Mouse (Mus musculus) cerebellum, adult 9-10 months (tissue): Measurements from ENCODE around the gene Zdhhc25.

ENCODE experiments used
- DNase-seq: peaks from one replicate; pipeline ENCODE4 v3.0.0; 2022

The Zdhhc25 gene

DNA sequence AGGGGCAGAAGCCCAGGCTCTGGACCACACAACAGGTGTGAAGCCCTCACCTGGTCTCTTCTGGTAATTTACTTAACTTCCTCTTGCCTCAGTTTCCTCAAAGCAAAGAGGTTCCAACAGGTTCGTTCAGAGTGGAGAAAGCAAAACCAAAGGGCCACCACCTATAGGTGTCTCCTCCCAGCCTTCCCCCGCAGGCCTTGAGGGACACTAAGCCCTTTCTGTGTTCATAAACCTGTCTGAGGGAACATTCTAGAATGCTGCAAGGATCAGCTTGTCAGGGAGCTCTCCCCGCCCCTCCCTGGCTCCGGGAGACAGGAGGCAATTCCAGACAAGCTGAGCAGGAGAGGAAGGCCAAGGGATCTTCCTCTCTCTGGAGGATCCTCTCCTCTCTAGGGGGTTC, at the start of gene Zdhhc25:
Zdhhc25 (plus strand) TSS at position 301 of the 400 bp plus-strand sequence.
- DNase-seq, result no peak

DNA sequence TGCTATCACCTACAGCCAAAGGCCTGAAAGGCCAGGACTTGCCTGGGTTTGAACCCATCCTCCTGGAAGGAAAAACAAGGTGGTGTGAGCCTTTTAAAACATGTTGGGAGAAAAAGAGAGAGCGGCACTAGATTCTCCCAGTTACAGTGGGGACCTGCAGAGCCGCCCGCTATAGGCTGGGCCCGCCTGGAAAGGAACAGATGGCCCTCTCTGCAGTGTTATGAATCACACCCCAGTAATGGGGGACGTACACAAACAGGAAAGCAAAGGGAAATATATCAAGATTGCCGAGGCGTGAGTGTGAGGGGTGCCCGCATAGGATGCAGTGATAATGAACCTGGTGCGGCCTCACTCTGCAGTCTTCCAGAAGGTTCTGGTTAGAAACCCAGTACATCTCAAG, 47.2 kb upstream of the Zdhhc25 start:
- peak; percentile 53 for DNase-seq

DNA sequence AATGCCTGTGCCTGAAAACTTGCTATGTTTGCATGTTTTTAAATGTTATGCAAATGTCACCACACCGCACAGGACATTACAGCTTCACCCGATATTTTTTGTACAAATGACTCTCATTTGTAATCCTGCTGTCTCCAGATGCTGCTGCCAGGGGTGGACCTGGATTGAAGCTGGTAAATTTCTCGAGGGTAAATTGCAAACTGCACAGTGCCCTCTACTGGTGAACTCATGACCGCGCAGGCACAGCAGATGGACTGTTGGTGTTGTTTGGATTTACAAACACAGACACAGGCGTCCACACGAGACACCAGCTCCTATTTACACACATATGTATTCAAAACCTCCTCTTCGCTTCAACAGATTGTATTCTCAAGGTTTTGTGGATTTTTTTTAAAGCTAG, 44.6 kb upstream of the Zdhhc25 start:
- DNase-seq, result peak; percentile 79

DNA sequence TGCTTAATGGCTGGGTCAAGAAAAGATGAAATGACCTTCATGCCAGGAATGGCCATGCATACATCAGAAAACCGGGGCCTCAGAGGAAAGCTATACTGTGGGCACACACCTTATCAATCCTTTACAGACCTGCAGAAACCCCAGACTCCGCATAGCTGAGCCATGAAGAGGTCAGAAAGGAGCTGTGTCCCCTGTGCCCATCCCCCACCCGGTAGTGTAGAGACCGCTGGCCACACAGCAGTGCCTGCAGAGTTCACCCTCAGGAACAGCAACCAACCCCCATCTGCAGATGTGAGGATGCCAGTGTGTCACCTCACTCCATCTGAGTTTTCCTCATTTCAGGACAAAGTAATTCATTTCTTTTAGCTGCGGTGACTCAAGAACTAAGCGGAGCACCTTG, 39.5 kb upstream of the Zdhhc25 start:
- no peak for DNase-seq

DNA sequence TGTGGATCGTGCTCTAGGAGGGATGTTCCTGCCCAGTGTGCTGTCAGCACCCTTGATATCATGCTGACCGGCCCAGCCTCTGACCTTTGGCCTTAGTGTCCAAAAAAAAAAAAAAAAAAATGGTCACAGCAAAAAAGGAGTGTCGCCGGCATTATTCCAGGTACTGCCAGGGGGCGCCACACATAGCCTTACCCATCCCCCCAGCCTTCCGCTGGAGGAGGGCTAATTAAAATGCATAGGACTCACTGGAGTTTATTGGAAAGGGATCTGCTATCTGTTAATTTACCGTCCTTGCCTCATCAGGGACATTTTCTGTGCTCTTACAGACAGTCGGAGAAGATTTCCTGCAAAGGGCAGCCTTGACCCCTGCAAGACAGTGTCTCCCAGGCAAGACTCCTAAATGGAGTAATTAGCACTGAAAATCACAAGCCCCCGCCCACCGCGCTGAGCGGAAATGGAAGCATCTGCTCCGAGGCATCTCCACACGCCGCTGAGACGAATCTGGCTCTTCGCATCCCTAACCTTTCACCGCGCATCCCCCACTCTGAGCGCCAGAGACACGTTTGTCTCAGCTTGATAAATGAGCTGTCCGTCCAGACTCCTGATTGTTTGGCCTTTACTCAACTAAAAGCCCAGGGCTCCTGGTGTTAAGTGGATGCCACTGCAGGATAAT, 38.9 kb upstream of the Zdhhc25 start:
- no peak for DNase-seq

DNA sequence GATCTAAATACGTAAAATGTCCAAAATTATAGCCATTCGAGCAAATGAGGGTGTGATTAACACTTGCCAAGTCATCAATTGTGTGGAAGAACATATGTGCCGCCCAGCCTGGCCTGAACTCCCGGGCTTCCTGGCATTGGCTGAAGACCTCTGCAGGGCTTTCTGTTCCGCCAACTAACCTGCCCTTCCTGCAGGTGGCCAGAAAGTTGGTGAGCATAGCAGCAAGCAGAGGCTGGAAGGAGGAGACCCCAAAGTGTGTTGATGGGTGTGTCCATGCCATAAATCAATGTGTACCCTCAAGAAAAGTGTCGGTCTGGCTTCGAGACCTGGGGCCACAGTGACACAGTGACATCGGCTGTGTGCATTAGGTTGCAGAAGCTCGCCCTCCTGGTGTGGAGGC, 34.8 kb upstream of the Zdhhc25 start:
- peak; percentile 74 for DNase-seq

DNA sequence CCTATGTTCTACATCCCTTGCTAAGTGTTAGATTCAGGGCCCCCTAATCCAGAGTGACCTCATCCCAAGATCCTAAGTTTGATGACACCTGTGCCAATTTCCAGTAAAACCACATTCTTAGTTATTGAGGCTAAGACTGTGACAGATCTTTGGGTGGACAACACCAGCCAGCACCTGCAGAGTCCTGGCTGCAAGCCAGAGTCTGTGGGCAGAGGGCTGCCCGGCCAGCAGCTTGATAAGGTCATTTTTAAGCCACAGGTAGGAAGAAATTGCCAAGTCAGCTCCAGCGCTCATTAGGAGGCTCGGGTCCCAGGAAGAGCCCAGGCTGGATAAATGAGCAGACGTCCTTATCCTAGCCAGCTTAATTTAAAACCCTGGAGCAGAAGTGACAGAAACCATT, 34.3 kb upstream of the Zdhhc25 start:
- no peak for DNase-seq

DNA sequence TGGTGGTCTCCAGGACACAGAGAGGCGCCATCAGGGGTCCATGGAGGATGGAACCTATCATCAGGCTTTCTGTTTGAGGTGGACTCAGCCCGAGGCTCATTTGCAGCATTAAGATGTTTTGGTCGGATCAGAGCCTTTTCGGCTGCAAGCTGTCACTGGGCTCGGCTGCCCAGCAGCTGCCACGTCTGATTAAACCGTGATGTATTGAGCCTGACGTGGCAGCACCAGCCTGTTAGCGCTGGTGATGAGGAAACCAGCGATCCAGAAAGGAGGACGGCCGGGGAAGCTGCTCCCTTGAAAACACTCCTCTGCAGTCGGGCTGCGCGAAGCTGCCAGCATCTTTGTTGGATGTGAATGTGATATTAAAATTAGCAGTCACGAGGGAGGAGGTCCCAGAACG, 29.4 kb upstream of the Zdhhc25 start:
- DNase-seq, result no peak

DNA sequence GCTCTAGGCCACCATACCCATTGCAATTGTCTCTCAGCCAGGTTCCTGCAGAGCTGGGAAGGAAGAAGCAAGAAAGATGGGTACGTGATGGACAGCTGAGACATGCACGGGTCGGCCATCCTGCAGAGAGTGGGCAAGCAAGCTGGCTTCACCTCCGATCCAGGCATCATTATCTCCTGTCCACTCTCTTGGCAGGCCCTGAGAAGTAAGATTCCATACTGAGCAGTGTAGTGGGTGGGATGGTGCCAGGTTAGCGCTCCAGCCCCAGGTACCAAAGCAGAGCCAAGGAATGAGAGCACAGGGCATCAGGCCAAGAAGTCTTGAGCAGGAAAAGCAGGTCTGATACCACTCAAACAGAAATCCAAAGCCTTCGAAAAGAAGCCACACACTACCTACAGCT, 20.6 kb upstream of the Zdhhc25 start:
- peak; percentile 96 for DNase-seq

DNA sequence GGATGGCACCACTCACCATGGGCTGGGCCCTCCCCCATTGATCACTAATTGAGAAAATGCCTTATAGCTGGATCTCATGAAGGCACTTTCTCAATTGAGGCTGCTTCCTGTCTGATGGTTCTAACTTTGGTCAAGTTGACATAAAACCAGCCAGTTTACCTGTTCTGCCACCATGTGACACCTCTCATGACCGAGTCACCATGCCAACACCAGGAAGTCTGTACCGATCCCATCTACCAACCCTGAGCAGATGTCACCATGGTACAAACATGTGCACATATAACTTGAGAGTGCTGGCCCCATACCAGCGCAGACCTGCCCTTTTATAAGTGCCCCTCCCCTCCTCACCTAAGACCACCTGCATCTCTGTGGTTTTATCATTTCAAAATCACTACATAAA, 2.4 kb downstream of the Zdhhc25 start:
- peak; percentile 65 for DNase-seq

DNA sequence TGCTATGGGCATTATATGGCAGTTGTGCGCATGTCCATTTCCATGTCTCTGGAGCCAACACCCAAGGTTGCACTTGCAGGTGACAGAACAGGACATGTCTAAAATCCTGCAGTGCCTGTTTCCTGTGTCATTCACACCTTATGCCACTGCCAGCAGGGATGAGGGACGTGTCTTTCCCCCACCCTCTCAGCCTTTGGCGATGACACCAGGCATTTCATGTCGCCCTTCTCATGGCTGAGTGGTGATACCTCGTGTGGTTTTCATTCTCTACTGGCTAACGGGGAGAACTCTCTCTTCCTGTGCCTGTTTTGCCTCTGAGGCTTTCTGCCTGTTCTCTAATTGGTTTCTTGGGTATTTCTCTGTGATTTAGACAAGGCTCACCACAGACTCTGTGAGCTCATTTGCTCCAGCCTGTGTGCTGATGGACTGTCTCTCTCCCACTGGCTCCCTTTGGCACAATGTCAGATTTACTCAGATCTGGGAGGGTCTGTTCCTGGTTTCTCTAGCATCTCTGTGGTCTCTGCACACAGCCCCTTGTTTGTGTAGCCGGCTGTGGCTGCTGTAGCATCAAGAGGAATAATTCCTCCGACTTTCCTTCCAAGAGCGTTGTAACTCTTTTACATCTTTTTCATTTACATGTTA, 3.1 kb downstream of the Zdhhc25 start:
- peak; percentile 89 for DNase-seq

DNA sequence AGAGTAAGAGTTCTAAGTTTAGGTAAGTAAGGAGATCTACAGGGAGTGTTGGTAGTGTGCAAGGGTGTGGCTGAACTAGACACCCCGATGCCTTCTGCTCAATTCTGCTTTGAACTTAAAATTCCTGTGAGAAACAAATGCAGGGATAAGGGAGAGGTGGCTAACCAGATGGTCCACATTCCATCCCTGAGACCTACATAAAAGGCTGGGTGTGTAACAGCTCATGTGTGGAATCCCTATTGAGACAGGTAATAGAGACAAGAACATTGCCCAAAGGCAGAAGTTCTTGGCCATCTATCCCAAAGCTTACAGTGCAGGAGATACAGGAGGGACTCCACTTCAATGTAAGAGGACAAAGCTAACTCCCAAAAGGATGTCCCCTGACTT, 3.6 kb downstream of the Zdhhc25 start:
- DNase-seq, result peak; percentile 74

DNA sequence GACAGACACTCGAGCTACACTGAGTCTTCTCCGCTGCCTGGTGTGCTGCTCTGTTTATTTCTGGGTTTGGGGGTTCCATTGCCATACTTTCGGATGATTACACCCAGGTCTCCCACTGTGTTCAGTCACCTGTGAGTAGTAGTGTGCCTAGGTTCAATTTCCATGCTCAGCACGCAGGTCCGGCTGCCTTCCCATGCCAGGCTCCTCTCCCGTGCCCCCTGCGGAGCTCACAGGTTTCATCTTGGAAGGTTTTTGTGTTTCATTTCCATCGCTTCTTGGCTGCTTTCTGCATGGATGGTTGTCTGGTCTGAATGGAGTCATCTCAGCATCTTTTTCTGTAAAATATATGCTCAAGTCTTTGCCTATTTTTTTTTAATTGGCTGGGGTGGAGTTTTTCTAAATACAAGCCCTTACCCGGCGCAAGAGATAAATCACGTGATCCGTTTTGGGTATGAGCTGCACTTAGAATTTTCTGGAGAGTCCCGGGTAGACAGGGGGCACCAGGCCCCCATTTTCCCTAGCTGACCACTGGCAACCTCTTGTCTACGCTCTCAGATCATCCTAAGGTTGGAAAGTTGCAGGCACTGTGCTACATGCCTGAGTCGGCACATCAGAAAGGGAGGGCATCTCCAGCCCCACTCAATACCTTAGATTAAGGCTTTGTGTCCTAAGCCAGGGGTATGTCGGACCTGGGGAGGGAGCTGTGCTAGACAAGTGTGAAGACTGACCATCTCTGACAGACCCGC, 4.7 kb downstream of the Zdhhc25 start:
- DNase-seq, result peak; percentile 99

DNA sequence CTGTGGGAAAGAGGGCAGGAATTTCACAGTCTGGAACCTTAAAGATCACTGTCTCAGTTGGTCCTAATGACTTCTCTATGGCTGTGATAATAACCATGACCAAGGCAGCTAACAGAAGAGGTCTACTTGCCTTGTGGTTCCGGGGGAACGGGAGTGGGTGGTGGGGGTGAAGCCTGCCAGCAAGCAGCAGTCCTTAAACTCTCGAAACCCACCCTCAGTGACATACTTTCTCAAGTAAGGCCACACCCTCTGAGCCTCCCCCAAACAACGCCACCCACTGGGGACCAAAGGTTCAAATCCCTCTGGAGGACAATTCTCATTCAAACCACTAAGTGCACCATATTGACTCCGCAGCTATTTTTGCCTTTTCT, 5.3 kb downstream of the Zdhhc25 start:
- DNase-seq, result no peak

DNA sequence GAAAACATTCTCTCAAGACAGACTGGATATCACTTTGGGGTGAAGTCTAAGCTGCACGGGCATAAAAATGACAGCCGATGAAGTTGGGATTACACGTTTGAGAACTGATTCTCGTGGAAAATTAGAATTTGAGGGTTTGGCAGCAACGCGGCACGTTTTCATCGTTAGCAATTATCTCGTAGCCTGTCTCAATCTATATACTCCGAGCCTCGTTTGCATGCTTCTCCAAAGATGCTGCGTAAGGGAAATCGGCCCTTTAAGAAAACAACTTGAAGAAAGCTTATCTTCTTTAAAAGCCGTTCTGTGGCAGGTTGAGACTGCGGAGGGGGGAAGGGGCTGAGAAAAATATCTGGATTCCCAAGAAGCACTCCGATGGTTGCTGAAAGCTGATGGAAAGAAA, 17.0 kb downstream of the Zdhhc25 start:
- DNase-seq, result peak; percentile 31

DNA sequence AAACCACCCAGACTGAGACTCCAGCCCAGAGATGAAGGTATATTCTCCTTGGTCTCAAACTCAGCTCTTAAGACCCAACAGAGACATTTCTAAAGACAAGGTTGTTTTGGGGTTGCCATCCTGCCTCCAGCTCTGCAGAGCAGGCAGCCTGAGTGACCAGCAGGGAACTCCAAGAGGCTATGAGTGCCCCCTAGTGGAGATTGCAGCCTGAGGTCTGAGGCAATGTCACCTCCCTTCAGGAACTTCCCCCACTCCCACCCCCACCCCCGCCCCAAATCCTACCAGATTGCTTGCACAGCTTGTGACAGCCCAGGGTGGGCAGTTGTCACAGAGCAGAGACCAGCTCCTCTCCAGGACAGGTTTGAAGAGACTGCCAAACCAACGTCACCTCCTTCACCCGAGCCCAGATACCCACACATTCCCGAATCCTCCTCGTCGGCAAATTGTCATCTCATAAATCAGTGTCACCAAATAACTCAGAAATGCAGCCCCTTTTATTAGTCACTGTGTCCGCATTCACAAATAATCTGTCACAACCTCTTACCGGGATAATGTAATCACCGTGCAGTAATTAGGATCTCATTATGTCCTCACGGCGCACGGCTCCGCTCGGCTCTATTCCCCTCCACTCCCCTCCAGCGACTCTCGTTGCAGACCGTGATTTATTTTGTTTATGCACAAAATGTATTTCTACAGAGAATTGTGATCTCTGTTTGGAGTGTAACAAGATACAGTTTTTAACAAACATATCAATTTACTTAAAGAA, 18.1 kb downstream of the Zdhhc25 start:
- peak; percentile 95 for DNase-seq

DNA sequence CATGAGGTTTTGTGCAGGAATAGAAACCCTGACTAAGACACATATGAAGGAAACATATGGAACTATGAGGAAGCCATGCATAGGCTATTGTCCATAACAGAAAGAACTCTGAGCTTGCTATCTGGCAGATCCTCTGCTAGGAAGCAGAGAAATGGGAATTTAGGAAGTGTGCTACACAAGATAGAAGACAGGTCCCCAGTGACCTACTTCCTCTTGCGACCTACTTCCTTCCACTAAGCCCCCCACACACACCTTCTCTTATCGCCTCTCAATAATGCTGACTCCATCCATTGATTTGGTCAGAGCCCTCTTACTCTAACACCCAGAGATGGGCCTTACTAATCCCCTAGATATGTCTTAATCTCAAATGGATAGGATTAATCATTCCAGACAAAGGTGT, 19.9 kb downstream of the Zdhhc25 start:
- DNase-seq, result no peak

DNA sequence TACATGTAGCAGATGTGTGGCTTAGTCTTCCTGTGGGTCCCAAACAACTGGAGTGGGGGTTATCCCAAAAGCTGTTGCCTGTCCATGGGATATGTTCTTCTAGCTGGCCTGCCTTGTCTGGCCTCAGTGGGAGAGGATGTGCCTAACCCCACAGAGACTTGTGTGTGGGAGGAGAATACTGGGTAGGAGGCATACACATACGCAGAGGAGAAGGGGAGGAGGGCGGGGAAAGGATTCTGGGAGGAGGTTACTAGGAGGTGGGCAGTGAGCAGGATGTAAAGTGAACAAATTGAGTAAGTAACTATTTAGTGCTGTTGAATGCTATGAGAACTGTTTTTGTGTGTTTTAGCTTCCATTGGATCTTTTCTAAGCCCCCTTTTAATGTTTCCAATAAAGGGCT, 23.8 kb downstream of the Zdhhc25 start:
- DNase-seq, result no peak

DNA sequence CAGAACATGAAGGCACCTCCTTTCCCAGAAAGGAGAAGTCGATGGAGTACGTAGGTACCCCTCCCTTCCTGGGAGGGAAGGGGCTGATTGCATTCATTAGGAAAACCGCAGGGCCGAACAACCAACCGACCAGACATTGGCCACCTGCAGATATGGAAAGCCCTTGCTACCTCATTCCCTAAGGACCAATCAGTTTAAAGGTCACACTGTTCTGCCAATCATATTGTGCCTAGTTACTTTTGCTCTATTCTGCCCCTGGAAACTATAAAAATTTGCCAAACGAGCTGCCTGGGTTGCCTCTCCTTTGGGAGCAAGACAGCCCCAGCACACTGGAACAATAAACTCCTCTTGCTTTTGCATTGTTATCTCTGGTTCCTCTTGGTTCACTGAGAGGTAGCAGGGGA, 24.8 kb downstream of the Zdhhc25 start:
- DNase-seq, result no peak

DNA sequence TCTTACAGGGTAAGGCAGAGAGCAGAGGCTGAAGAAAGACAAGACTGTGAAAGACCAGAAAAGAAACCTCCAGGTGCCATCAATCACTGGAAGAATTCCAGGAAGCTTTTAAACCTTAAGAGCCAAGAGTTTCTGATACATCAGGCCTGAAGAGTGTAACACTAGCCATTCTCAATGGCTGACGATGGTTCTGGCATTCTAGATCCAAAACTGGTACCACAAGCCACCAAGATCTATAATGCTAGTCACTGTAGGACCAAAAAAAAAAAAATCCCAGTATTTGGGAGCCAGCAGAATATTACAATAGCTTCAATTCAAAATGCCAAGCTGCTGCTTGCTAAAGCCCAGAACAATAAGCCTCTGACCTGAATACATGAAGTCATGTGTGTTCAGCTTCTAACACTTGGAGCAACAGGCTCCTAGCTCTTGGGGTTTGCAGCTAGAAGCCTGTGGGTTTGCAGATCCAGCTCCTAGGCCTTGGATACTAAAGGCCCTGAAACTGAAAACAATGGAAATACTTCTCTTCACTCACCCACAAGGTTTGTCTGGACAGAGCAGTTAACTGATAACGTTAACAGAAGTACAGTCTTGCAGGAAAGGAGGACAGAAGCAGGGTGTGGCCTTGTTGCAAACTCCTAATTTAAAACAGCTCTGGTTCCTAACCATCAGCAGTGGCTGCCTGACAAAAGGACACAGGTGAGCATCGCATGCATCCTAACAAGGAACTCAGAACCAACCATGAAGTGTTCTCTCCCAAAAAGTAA, 25.4 kb downstream of the Zdhhc25 start:
- no peak for DNase-seq

DNA sequence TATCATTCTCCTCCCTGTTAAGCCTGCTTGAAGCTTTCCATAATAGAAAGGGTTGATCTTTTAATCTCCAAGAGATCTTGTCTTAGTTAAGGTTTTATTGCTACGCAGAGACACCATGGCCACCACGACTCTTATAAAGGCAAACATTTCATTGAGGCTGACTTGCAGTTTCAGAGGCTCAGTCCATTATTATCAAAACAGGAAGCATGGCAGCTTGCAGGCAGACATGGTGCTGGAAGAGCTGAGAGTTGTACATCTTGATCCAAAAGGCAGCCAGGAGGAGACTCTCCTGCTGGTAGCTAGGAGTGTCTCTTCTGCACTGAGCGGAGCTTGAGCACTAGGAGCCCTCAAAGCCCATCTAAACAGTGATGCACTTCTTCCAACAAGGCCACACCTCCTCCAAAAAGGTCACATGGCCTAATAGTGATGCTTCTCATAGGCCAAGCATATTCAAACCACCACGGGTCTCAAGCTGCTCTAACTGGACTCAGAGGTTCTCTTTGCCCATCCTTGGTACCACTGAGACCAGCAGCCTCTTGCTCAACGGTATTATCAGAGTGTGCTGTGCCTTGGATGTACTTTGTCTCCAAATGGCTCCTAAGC, 26.9 kb downstream of the Zdhhc25 start:
- no peak for DNase-seq

DNA sequence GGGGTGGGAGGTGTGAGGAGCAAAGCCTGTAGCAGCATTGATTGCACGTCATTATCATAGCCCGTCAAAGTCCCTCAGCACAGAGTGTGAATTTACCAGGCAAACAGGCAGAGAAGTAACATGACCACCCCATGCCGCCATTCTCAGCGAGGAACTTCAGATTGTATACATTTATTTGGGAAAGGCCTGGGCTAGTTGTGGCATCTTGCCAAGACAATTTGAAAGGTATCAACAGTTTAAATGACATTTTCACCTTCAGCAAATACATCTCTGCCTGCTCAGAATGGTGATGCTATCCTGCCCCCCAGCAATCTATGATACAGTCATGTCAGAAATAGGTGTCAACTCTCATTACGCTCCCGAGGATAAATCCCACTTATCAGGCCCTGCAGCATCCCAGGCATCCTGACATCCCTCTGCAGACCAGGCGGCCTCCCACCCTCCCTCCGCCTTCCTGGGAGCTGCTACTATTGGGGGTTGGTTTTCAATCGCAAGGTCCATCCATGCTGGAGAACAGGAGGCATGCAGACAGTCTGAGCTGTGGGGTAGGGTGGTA, 28.8 kb downstream of the Zdhhc25 start:
- DNase-seq, result no peak
